Comparison of ENCODE assay signal across 9 mouse cellular contexts in genomic region chr2:6100755-6101154, GRCm38 (mm10). TPM values are rescaled to one million over a fixed set of nuclear protein-coding genes. Genes with fewer than 3 reads are reported as not detected.
A peak's percentile ranks its signal among the peaks of the same experiment; 100 is the strongest.
DNase-seq lines count a peak whose midpoint lies in the region; ATAC-seq and TF ChIP-seq lines count a peak whose summit lies in the region.
"Had no signal": no experiment of that assay in that cellular context is flagged by ENCODE, and none has a peak within 500 bp of the region (broad histone marks: within the 10 kb centered on the region; RNA-seq: fewer than 3 reads in every experiment).

No protein-coding gene starts in this region.

- peak overlapping the region; percentile 57 for H3K9ac ChIP-seq in limb, embryonic 14.5 days (ENCODE audit: low read depth, low read length, severe bottlenecking)
- H3K9ac ChIP-seq in stomach, embryonic 15.5 days: no peak overlapping the region

- no peaks in the 10 kb centered on the region for H3K36me3 ChIP-seq in limb, embryonic 14.5 days (ENCODE audit: control insufficient read depth, insufficient read depth, low read length)
- no peaks in the 10 kb centered on the region for H3K36me3 ChIP-seq in stomach, embryonic 15.5 days

- peak overlapping the region; percentile 39 for H3K4me3 ChIP-seq in cerebellum, adult 2 months (replicated peaks; ENCODE audit: insufficient read depth, low read depth, low read length)
- H3K4me3 ChIP-seq in limb, embryonic 14.5 days (replicated peaks; ENCODE audit: low read length): peak overlapping the region; percentile 47
- peak overlapping the region; percentile 44 for H3K4me3 ChIP-seq in stomach, embryonic 15.5 days (replicated peaks)
- H3K4me3 ChIP-seq: erythroblast, embryonic 14.5 days had no signal

- WGBS in cerebellum, adult 2 months: 37% methylated on average over 20 of the region's 20 CpGs
- 38% methylated on average over 20 of the region's 20 CpGs for WGBS in limb, embryonic 14.5 days
- WGBS in stomach, embryonic 15.5 days: 41% methylated on average over 20 of the region's 20 CpGs

- H3K4me1 ChIP-seq in cerebellum, adult 2 months (ENCODE audit: control insufficient read depth, insufficient read depth, low read length): peaks cover 3% of the 10 kb centered on the region; the same call in 1 of the 2 replicates
- peaks cover 21% of the 10 kb centered on the region for H3K4me1 ChIP-seq in limb, embryonic 14.5 days (ENCODE audit: control insufficient read depth, insufficient read depth, low read length)
- peaks cover 11% of the 10 kb centered on the region for H3K4me1 ChIP-seq in stomach, embryonic 15.5 days

- peak overlapping the region; percentile 86 for H3K4me2 ChIP-seq in limb, embryonic 14.5 days (replicated peaks; ENCODE audit: low read depth, low read length, severe bottlenecking)
- peak overlapping the region; percentile 88 for H3K4me2 ChIP-seq in stomach, embryonic 15.5 days

- TF ChIP-seq POLR2A in cerebellum, adult 2 months (IDR thresholded peaks at IDR 0.05; ENCODE audit: borderline replicate concordance, insufficient read depth, low read length): no peak
- TF ChIP-seq POLR2A in limb, embryonic 14.5 days (IDR thresholded peaks at IDR 0.05; ENCODE audit: borderline replicate concordance, extremely low read depth, insufficient read depth, insufficient read length): no peak

- DNase-seq in cerebellum, adult 2 months: no peak
- DNase-seq in cerebellum, adult 18-20 months: no peak
- DNase-seq in right cerebral cortex, postnatal 4 days: peak; percentile 8
- no peak for DNase-seq in right cerebral cortex, postnatal 10 days (ENCODE audit: low spot score in 2 of 2)
- no peak for DNase-seq in limb, embryonic 14.5 days (ENCODE audit: low spot score)
- no peak for DNase-seq in embryo, embryonic 11 days
- no peak for DNase-seq in spleen, adult 12 weeks (ENCODE audit: low spot score)

- no peak for ATAC-seq in limb, embryonic 14.5 days (ENCODE audit: low FRiP score, low read depth)
- no peak for ATAC-seq in stomach, embryonic 15.5 days (ENCODE audit: insufficient read depth, low FRiP score, low read depth)

- TF ChIP-seq CTCF in cerebellum, adult 2 months (IDR thresholded peaks at IDR 0.05; ENCODE audit: borderline replicate concordance, insufficient read depth, low read depth, low read length): no peak

- H3K27ac ChIP-seq in cerebellum, adult 2 months (ENCODE audit: insufficient read depth, low read length): no peak overlapping the region
- H3K27ac ChIP-seq in limb, embryonic 14.5 days (replicated peaks; ENCODE audit: low read depth, low read length): no peak overlapping the region; the same call in 1 of the 2 replicates
- no peak overlapping the region for H3K27ac ChIP-seq in stomach, embryonic 15.5 days

- no peaks in the 10 kb centered on the region for H3K27me3 ChIP-seq in cerebellum, adult 2 months (ENCODE audit: control insufficient read depth, insufficient read depth, low read length)
- H3K27me3 ChIP-seq in limb, embryonic 14.5 days (ENCODE audit: control insufficient read depth, insufficient read depth, low read length): peaks cover 9% of the 10 kb centered on the region
- H3K27me3 ChIP-seq in stomach, embryonic 15.5 days (replicated peaks): 0 out of 2 replicates have a peak, but pooled peaks cover 7% of the 10 kb centered on the region

- no peaks in the 10 kb centered on the region for H3K9me3 ChIP-seq in limb, embryonic 14.5 days (ENCODE audit: control insufficient read depth, low read length)
- H3K9me3 ChIP-seq in stomach, embryonic 15.5 days: no peaks in the 10 kb centered on the region

RNA-seq across cellular contexts. Expression of gene Proser2, which starts 29.3 kb away (rescaled TPM):
- 7.7 and 10.7 TPM in 2 replicates for polyA plus RNA-seq in cerebellum, adult 2 months (2012; rRNA removed)
- polyA plus RNA-seq in limb, embryonic 14.5 days (2012; rRNA removed): 7.6 and 10.2 TPM in 2 replicates
- 10.5 TPM in 2 replicates for polyA plus RNA-seq in limb, embryonic 14.5 days (2014; fragmentation: Nextera tagmentation; extraction: Ambion mirVana)
- polyA plus RNA-seq in stomach, embryonic 15.5 days (2015; fragmentation: Nextera tagmentation; extraction: Ambion mirVana): 29.0 and 32.8 TPM in 2 replicates
